In the genomic region with DNA sequence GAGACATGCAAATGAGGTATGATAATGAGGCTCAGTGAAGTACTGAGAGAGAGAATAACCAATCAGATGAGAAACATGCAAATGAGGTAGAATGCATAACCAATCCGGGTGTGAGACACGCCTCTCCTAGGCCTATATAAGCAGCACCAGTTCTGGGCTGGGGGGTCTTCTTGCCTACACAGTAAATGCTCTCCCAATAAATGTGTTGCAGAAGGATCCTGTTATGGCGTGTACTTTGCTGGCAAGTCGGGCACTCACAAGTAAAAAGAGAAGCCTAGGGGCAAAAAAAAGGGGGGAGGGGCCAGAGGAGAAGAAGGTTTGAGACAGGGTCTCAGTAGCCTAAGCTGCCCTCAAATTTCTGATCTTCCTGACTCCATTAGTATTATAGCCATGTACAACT, we compare ENCODE assay signal across 2 mouse cellular contexts.
TF ChIP-seq lines count a peak whose summit lies in the region.

No protein-coding gene starts in this region.

TF ChIP-seq in CH12.LX, 34 proteins besides CTCF, POLR2A, EP300 and RAD21:
- TF ChIP-seq TBP (conservative IDR thresholded peaks at IDR 0.05; ENCODE audit: low read depth, low read length) = peak; percentile 79

TF ChIP-seq in MEL, 35 proteins besides CTCF, POLR2A, EP300 and RAD21:
- TF ChIP-seq TBP (IDR thresholded peaks at IDR 0.05; ENCODE audit: low read depth, low read length) = peak; percentile 71
